Mouse (Mus musculus): Measurements from ENCODE around the gene Ift122.
A peak's percentile ranks its signal among the peaks of the same experiment; 100 is the strongest.

Ift122 gene

GRCm38 (mm10) chr6:115961743-115962142 is 108.5 kb downstream of the Ift122 start:
- DNase-seq = no peak

- DNase-seq = no peak
Measured at GRCm38 (mm10) chr6:115962439-115963085, 109.3 kb downstream of the Ift122 start.

GRCm38 (mm10) chr6:115963656-115964055 is 110.4 kb downstream of the Ift122 start:
- no peak for DNase-seq

- DNase-seq = no peak
Measured at GRCm38 (mm10) chr6:115966227-115966966, 113.1 kb downstream of the Ift122 start.

GRCm38 (mm10) chr6:115967291-115967880 is 114.1 kb downstream of the Ift122 start:
- no peak for DNase-seq

GRCm38 (mm10) chr6:115968086-115968485 is 114.8 kb downstream of the Ift122 start:
- no peak for DNase-seq

GRCm38 (mm10) chr6:115968700-115969099 is 115.4 kb downstream of the Ift122 start:
- no peak for DNase-seq

GRCm38 (mm10) chr6:115969103-115969502 is 115.8 kb downstream of the Ift122 start:
- no peak for DNase-seq

GRCm38 (mm10) chr6:115969952-115970351 is 116.7 kb downstream of the Ift122 start:
- no peak for DNase-seq

- DNase-seq = no peak
Measured at GRCm38 (mm10) chr6:115971273-115972060, 118.2 kb downstream of the Ift122 start.

- no peak for DNase-seq
Measured at GRCm38 (mm10) chr6:115972083-115972764, 119.0 kb downstream of the Ift122 start.

GRCm38 (mm10) chr6:115973139-115973875 is 120.0 kb downstream of the Ift122 start:
- DNase-seq = no peak

GRCm38 (mm10) chr6:115973881-115974662 is 120.8 kb downstream of the Ift122 start:
- peak; percentile 51 for DNase-seq

GRCm38 (mm10) chr6:115975606-115976005 is 122.3 kb downstream of the Ift122 start:
- DNase-seq = no peak

Measured in right cerebral cortex, adult 18-20 months (tissue).